Comparison of ENCODE assay signal across 8 mouse cellular contexts in the genomic region with DNA sequence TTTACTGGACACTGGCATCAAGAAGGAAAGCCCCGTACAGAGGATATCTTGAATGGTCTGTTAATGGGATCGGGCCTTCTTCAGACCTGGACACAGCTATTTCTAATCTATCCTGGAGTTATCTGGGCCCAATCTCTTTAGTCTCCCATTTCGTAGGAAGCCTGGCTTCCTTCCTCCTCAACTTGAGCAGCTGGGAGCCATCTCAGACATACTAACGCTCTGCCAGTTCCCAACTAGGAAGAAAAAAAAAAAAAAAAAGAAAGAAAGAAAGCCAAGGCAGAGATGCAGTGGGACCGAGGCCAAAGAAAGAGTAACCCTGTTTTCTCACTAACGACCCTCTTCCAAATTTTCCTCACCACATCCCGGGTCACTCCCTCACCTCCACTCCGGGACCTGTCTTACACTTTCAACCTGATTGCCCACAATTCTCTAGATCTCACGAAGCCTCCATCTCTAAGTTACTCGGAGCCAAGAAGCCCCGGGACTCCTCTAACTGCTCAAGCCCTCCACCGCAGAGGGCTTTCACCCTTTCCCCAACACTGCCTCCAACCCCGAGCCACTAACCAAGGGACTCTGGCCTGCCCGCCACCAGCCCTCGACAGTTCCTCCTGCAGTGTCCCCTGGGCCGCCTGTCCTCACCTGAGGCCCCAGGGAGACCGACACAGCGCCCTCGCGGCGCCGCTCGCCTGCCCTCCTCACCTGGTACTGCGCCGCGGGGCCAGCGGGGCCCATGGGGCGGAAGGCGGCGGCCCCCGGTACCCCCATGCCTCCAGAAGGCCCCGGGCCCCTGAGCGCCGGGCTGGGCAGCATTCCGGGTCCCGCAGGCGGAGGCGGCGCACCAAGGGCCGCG. TPM values are rescaled to one million over a fixed set of nuclear protein-coding genes. Genes with fewer than 3 reads are reported as not detected.
DNase-seq lines count a peak whose midpoint lies in the region; ATAC-seq and TF ChIP-seq lines count a peak whose summit lies in the region.

No protein-coding gene starts in this region.

- H3K4me1 ChIP-seq in kidney, embryonic 15.5 days = peaks cover 81% of the 10 kb centered on the region

- no peak for TF ChIP-seq CTCF in layer of hippocampus, adult 2 months (conservative IDR thresholded peaks at IDR 0.05)

- no peaks in the 10 kb centered on the region for H3K27me3 ChIP-seq in kidney, embryonic 15.5 days

- peaks cover 15% of the 10 kb centered on the region for H3K36me3 ChIP-seq in kidney, embryonic 15.5 days

- H3K27ac ChIP-seq in layer of hippocampus, adult 2 months = peak overlapping the region; percentile 98
- H3K27ac ChIP-seq in kidney, embryonic 15.5 days = peak overlapping the region; percentile 98

- 0 out of 2 replicates have a peak, but pooled peaks have one; percentile 1 for ATAC-seq in granulocyte monocyte progenitor cell, adult 5-6 weeks (replicated peaks; ENCODE audit: poor library complexity, severe bottlenecking)
- peak; percentile 50 for ATAC-seq in kidney, embryonic 15.5 days (replicated peaks; ENCODE audit: low FRiP score)

- DNase-seq in layer of hippocampus, adult 2 months (ENCODE audit: low spot score in 2 of 2) = no peak
- no peak for DNase-seq in layer of hippocampus, adult 9-11 months
- DNase-seq in c-Kit-negative CD71-positive TER-119-positive erythroid progenitor cells, embryonic 14.5 days (ENCODE audit: low read depth, low spot score) = peak; percentile 34
- DNase-seq in lung, postnatal 14 days = peak; percentile 46
- peak; percentile 67 to 87 for DNase-seq in spleen, postnatal 4 days (ENCODE audit: low spot score in 2 of 2)
- DNase-seq in thymus, postnatal 25 days = no peak

- peak overlapping the region; percentile 81 for H3K4me2 ChIP-seq in kidney, embryonic 15.5 days

- H3K4me3 ChIP-seq in layer of hippocampus, adult 2 months = peak overlapping the region; percentile 74
- H3K4me3 ChIP-seq in kidney, embryonic 15.5 days (replicated peaks) = peak overlapping the region; percentile 97

- H3K9ac ChIP-seq in kidney, embryonic 15.5 days = peak overlapping the region; percentile 99

- H3K9me3 ChIP-seq in kidney, embryonic 15.5 days (replicated peaks) = no peaks in the 10 kb centered on the region

- under 1% methylated on average over 41 of the region's 41 CpGs for WGBS in kidney, embryonic 15.5 days

RNA-seq across cellular contexts. Expression of gene Smarcd2, which starts 0.8 kb away (rescaled TPM):
- 10 to 100 TPM; 32.8 to 34.4 TPM for total RNA-seq in layer of hippocampus, adult 2 months (2021)
- total RNA-seq in granulocyte monocyte progenitor cell, adult 5-6 weeks (2014; fragmentation: Nextera tagmentation) = 76.4 and 91.7 TPM in 2 replicates
- total RNA-seq in granulocyte monocyte progenitor cell, adult 5-6 weeks (2017) = 200 and 221 TPM in 2 replicates
- 57.8 and 59.0 TPM in 2 replicates for polyA plus RNA-seq in kidney, embryonic 15.5 days (2015; fragmentation: Nextera tagmentation; extraction: Ambion mirVana)

RNA-seq across cellular contexts. Expression of gene Tcam1, which starts 4.5 kb away (rescaled TPM):
- total RNA-seq in layer of hippocampus, adult 2 months (2021) = under 1 TPM; 0.15 to 0.34 TPM
- 1.0 and 2.1 TPM in 2 replicates for total RNA-seq in granulocyte monocyte progenitor cell, adult 5-6 weeks (2014; fragmentation: Nextera tagmentation)
- total RNA-seq in granulocyte monocyte progenitor cell, adult 5-6 weeks (2017) = 1.4 and 1.9 TPM in 2 replicates
- 0.65 and 0.82 TPM in 2 replicates for polyA plus RNA-seq in kidney, embryonic 15.5 days (2015; fragmentation: Nextera tagmentation; extraction: Ambion mirVana)

RNA-seq across cellular contexts. Expression of gene Psmc5, which starts 16.1 kb away (rescaled TPM):
- total RNA-seq in layer of hippocampus, adult 2 months (2021) = 100 to 1,000 TPM; 160 to 176 TPM
- 106 and 108 TPM in 2 replicates for total RNA-seq in granulocyte monocyte progenitor cell, adult 5-6 weeks (2014; fragmentation: Nextera tagmentation)
- total RNA-seq in granulocyte monocyte progenitor cell, adult 5-6 weeks (2017) = 108 and 116 TPM in 2 replicates
- polyA plus RNA-seq in kidney, embryonic 15.5 days (2015; fragmentation: Nextera tagmentation; extraction: Ambion mirVana) = 303 and 306 TPM in 2 replicates

RNA-seq across cellular contexts. Expression of gene Ftsj3, which starts 16.1 kb away (rescaled TPM):
- 10 to 100 TPM; 33.5 to 36.1 TPM for total RNA-seq in layer of hippocampus, adult 2 months (2021)
- 60.5 and 82.1 TPM in 2 replicates for total RNA-seq in granulocyte monocyte progenitor cell, adult 5-6 weeks (2014; fragmentation: Nextera tagmentation)
- 157 and 194 TPM in 2 replicates for total RNA-seq in granulocyte monocyte progenitor cell, adult 5-6 weeks (2017)
- 64.3 and 70.2 TPM in 2 replicates for polyA plus RNA-seq in kidney, embryonic 15.5 days (2015; fragmentation: Nextera tagmentation; extraction: Ambion mirVana)

RNA-seq across cellular contexts. Expression of gene Gh, which starts 29.6 kb away (rescaled TPM):
- not detected for total RNA-seq in layer of hippocampus, adult 2 months (2021)
- total RNA-seq in granulocyte monocyte progenitor cell, adult 5-6 weeks (2014; fragmentation: Nextera tagmentation) = not detected in 2 replicates
- total RNA-seq in granulocyte monocyte progenitor cell, adult 5-6 weeks (2017) = not detected in 2 replicates
- polyA plus RNA-seq in kidney, embryonic 15.5 days (2015; fragmentation: Nextera tagmentation; extraction: Ambion mirVana) = not detected in 2 replicates

Comparison
In these comparisons a context has a peak if more than half of its experiments do, and no peak if none do; other contexts are left out.
1. DNase-seq: peak in c-Kit-negative CD71-positive TER-119-positive erythroid progenitor cells, embryonic 14.5 days (single experiment), lung, postnatal 14 days (single experiment) and spleen, postnatal 4 days (2 of 2); none in layer of hippocampus, adult 2 months (0 of 2), layer of hippocampus, adult 9-11 months (single experiment) and thymus, postnatal 25 days (single experiment).